Mouse (Mus musculus) lung, adult 2 months (tissue): ENCODE data around the gene Vsx1.

Experiments
- CTCF ChIP-seq: fragments of 200-500 bp; IDR thresholded peaks from 2 replicates; pipeline ENCODE4 v1.5.1; 2011; ENCODE audit warnings: mild to moderate bottlenecking, low read length, control low read depth; ENCODE audit not compliant: insufficient read depth
- POLR2A ChIP-seq: fragments of 200-500 bp; IDR thresholded peaks from 2 replicates; pipeline ENCODE4 v1.6.1; 2011; ENCODE audit warnings: low read depth, mild to moderate bottlenecking, control low read depth, low read length, borderline replicate concordance; ENCODE audit errors: extremely low read depth

GRCm38 (mm10) chr2:150660049-150660448 is 29.1 kb downstream of the Vsx1 start:
- TF ChIP-seq CTCF, result no peak
- no peak for TF ChIP-seq POLR2A
